Mouse (Mus musculus) liver, embryonic 14.5 days (tissue): Measurements from ENCODE around the gene Emx2. TPM values are rescaled to one million over a fixed set of nuclear protein-coding genes. Genes with fewer than 3 reads are reported as not detected.
A peak's percentile ranks its signal among the peaks of the same experiment; 100 is the strongest.

Experiments used
- ATAC-seq: fragments of 200-750 bp; cut with Nextera tagmentation; 2 replicates; pipeline ENCODE4 v1.8.0; 2017; ENCODE audit warnings: moderate number of reproducible peaks, mild to moderate bottlenecking, moderate library complexity; ENCODE audit not compliant: insufficient read depth
- DNase-seq, 3 experiments: peaks; one replicate each; pipeline ENCODE4 v3.0.0-alpha.2; 2012 to 2013; ENCODE audit warnings: low read depth in 3 of 3, low spot score in 3 of 3
- H3K27ac ChIP-seq: fragments of 300-500 bp; sonication (generic); 2 replicates; pipeline ENCODE4 v1.5.1; 2014; ENCODE audit warnings: moderate library complexity, mild to moderate bottlenecking, control low read depth, inconsistent platforms
- H3K27me3 ChIP-seq: fragments of 300-500 bp; sonication (generic); 2 replicates; pipeline ENCODE4 v1.6.1; 2014; ENCODE audit warnings: mild to moderate bottlenecking, low read length, moderate library complexity; ENCODE audit not compliant: control insufficient read depth, insufficient read depth
- H3K36me3 ChIP-seq: fragments of 300-500 bp; sonication (generic); replicated peaks from 2 replicates; pipeline ENCODE4 v1.6.1; 2014; ENCODE audit warnings: low read depth; ENCODE audit not compliant: control insufficient read depth, insufficient read depth
- H3K4me1 ChIP-seq, 2 experiments: fragments of 200-500 bp in 1 of 2; fragments of 300-500 bp in 1 of 2; sonication (generic) in 1 of 2; replicated peaks; 2 replicates each; pipeline ENCODE4 v1.6.1; 2012 to 2014; ENCODE audit warnings: antibody characterized with exemption in 1 of 2, inconsistent platforms in 1 of 2, low read length in 1 of 2; ENCODE audit not compliant: control insufficient read depth in 2 of 2, insufficient read depth in 2 of 2
- H3K4me2 ChIP-seq: fragments of 300-500 bp; sonication (generic); 2 replicates; pipeline ENCODE4 v1.6.1; 2014; ENCODE audit warnings: low read depth, mild to moderate bottlenecking, control low read depth, moderate library complexity
- H3K4me3 ChIP-seq, 2 experiments: fragments of 200-500 bp in 1 of 2; fragments of 300-500 bp in 1 of 2; sonication (generic) in 1 of 2; 2 replicates each; pipeline ENCODE4 v1.5.1; 2012 to 2014; ENCODE audit warnings: low read depth in 2 of 2, low read length in 2 of 2, mild to moderate bottlenecking in 2 of 2, control low read depth in 1 of 2, inconsistent platforms in 1 of 2, moderate library complexity in 1 of 2; ENCODE audit not compliant: insufficient read depth in 1 of 2
- H3K9ac ChIP-seq: fragments of 300-500 bp; sonication (generic); replicated peaks from 2 replicates; pipeline ENCODE4 v1.6.1; 2014; ENCODE audit warnings: mild to moderate bottlenecking, control low read depth, moderate library complexity
- H3K9me3 ChIP-seq: fragments of 300-500 bp; sonication (generic); 2 replicates; pipeline ENCODE4 v1.6.1; 2016; ENCODE audit warnings: low read length, mixed read lengths; ENCODE audit not compliant: control insufficient read depth
- CTCF ChIP-seq: IDR thresholded peaks from 2 replicates; pipeline ENCODE4 v1.5.1; 2016; ENCODE audit warnings: antibody characterized with exemption, low read depth, control low read depth
- EP300 ChIP-seq: IDR thresholded peaks from 2 replicates; pipeline ENCODE4 v1.6.1; 2016; ENCODE audit warnings: antibody characterized with exemption, low read depth
- whole genome bisulfite sequencing: fragments of 180-500 bp; shearing (Covaris S2); extraction: QIAGEN DNeasy Blood & Tissue Kit; methylation state at CpG from one replicate; pipeline ENCODE4 v1.1.7; 2014; ENCODE audit not compliant: insufficient replicate concordance; 5-methylcytosine and 5-hydroxymethylcytosine counted together
- polyA plus RNA-seq, 2 experiments: library from polyadenylated mRNA; depleted of rRNA in 1 of 2; stranded (reverse) in 1 of 2; unstranded in 1 of 2; fragments of >200 nt; fragmentation: Nextera tagmentation in 1 of 2; extraction: Ambion mirVana in 1 of 2; gene quantifications; 2 replicates each; pipeline versions ENCODE4 v1.2.1 to v1.2.3; 2012 to 2014

Emx2 gene
- polyA plus RNA-seq (2012; rRNA removed) (0.01 and 0.06 TPM in 2 replicates), polyA plus RNA-seq (2014; fragmentation: Nextera tagmentation; extraction: Ambion mirVana) (not detected in 2 replicates)

DNA sequence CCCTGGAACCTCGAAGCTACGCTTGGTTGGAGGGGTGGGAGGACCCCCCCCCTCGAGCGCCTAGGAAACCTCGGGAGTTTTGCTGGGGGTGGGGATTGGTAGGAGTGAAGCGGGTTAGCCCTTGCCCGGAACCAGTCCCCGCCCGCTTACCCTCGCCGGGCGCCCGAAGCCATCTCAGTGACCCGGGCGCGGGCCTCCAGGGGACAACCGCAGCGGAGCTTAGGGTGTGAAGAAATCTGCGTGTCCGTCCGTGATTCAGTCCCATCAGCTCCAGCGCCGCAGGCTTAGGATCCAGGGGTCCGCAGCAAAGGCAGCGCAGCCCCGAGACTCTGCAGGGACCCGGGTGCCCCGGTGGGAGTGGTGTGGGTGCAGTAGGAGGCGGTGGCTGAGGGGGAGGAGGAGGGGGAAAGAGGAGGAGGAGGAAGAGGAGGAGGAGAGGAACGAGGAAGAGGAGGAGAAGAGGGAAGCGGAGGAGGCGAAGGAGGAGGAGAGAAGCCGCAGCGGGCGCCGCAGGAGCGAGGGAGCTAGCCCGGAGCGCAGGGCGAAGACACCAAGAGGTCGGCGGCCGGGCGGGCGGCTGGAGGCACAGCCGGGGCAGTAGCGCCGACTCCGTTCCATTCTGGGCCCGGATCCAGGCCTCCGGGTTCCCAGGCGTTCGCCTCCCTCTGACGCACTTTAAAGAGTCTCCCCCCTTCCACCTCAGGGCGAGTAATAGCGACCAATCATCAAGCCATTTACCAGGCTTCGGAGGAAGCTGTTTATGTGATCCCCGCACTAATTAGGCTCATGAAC is at the start of gene Emx2:
Gene Emx2 (plus strand): TSS at position 422 of the 792 bp plus-strand sequence.
- DNase-seq (no peak), ATAC-seq (no peak)
- Histone ChIP-seq H3K4me2 (peak within 1 kb of the TSS; percentile 4; the same call in 1 of the 2 replicates), H3K9ac (no peak within 1 kb of the TSS), H3K27ac (no peak within 1 kb of the TSS), H3K4me3 (no peak within 1 kb of the TSS), H3K4me1 (no peaks in the 10 kb centered on the region), H3K9me3 (no peaks in the 10 kb centered on the region), H3K36me3 (no peaks in the 10 kb centered on the region), H3K27me3 (peaks cover 100% of the 10 kb centered on the region)
- WGBS, result 1% methylated on average over 58 of the region's 58 CpGs
- no peak for TF ChIP-seq CTCF
- no peak for TF ChIP-seq EP300

DNA sequence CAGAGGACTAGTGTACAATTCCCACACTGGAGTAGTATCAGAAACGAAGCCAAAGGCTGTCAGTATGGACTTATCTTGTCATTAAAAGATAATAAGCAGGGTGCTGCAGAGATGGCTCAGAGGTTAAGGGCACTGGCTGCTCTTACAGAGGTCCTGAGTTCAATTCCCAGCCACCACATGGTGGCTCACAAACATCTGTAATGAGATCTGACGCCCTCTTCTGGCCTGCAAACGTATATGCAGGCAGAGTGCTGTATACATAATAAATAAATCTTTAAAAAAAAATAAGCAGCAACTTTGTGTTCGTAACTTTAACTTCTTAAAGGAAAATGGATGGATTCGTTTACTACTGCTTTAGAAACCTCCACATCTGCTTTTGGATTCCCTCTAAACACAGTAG is 44.0 kb upstream of the Emx2 start:
- no peaks in the 10 kb centered on the region for H3K9me3 ChIP-seq
- no peak overlapping the region for H3K4me2 ChIP-seq
- H3K36me3 ChIP-seq, result no peaks in the 10 kb centered on the region
- no peaks in the 10 kb centered on the region for H3K27me3 ChIP-seq
- ATAC-seq, result no peak
- H3K9ac ChIP-seq, result no peak overlapping the region
- no peak for TF ChIP-seq EP300
- TF ChIP-seq CTCF, result peak; percentile 14; the same call in 1 of the 2 replicates
- no peak overlapping the region for H3K27ac ChIP-seq
- DNase-seq, result no peak
- 32% methylated on average over 5 of the region's 5 CpGs for WGBS
- H3K4me1 ChIP-seq, result no peaks in the 10 kb centered on the region
- no peak overlapping the region for H3K4me3 ChIP-seq

GRCm38 (mm10) chr19:59418024-59418423 is 40.1 kb upstream of the Emx2 start:
- no peak for TF ChIP-seq EP300
- peak; percentile 82 for TF ChIP-seq CTCF
- no peak overlapping the region for H3K4me3 ChIP-seq
- H3K27me3 ChIP-seq, result no peaks in the 10 kb centered on the region
- no peaks in the 10 kb centered on the region for H3K4me1 ChIP-seq
- 2% methylated on average over 15 of the region's 15 CpGs for WGBS
- ATAC-seq (peak; percentile 37; the same call in 1 of the 2 replicates), DNase-seq (peak; percentile 37 to 44 (median 41))
- H3K27ac ChIP-seq, result no peak overlapping the region
- no peak overlapping the region for H3K9ac ChIP-seq
- H3K9me3 ChIP-seq, result no peaks in the 10 kb centered on the region
- no peaks in the 10 kb centered on the region for H3K36me3 ChIP-seq
- no peak overlapping the region for H3K4me2 ChIP-seq

- H3K27me3 ChIP-seq, result no peaks in the 10 kb centered on the region
- no peak overlapping the region for H3K27ac ChIP-seq
- no peaks in the 10 kb centered on the region for H3K36me3 ChIP-seq
- WGBS, result 56% methylated on average over 6 of the region's 6 CpGs
- TF ChIP-seq EP300 (no peak), CTCF (no peak)
- H3K9me3 ChIP-seq, result no peaks in the 10 kb centered on the region
- H3K4me1 ChIP-seq, result no peaks in the 10 kb centered on the region
- no peak overlapping the region for H3K9ac ChIP-seq
- no peak overlapping the region for H3K4me2 ChIP-seq
- DNase-seq (no peak), ATAC-seq (no peak)
- H3K4me3 ChIP-seq, result no peak overlapping the region
Measured at GRCm38 (mm10) chr19:59418671-59419070, 39.5 kb upstream of the Emx2 start.

GRCm38 (mm10) chr19:59422393-59422792 is 35.8 kb upstream of the Emx2 start:
- no peak overlapping the region for H3K9ac ChIP-seq
- no peaks in the 10 kb centered on the region for H3K27me3 ChIP-seq
- no peak overlapping the region for H3K4me2 ChIP-seq
- DNase-seq, result no peak
- no peak for TF ChIP-seq EP300
- WGBS, result 23% methylated on average over 8 of the region's 8 CpGs
- no peak overlapping the region for H3K4me3 ChIP-seq
- no peaks in the 10 kb centered on the region for H3K36me3 ChIP-seq
- ATAC-seq, result no peak
- no peak overlapping the region for H3K27ac ChIP-seq
- H3K4me1 ChIP-seq, result no peaks in the 10 kb centered on the region
- no peaks in the 10 kb centered on the region for H3K9me3 ChIP-seq
